ENCODE assay signal across 8 mouse cellular contexts in the genomic region with DNA sequence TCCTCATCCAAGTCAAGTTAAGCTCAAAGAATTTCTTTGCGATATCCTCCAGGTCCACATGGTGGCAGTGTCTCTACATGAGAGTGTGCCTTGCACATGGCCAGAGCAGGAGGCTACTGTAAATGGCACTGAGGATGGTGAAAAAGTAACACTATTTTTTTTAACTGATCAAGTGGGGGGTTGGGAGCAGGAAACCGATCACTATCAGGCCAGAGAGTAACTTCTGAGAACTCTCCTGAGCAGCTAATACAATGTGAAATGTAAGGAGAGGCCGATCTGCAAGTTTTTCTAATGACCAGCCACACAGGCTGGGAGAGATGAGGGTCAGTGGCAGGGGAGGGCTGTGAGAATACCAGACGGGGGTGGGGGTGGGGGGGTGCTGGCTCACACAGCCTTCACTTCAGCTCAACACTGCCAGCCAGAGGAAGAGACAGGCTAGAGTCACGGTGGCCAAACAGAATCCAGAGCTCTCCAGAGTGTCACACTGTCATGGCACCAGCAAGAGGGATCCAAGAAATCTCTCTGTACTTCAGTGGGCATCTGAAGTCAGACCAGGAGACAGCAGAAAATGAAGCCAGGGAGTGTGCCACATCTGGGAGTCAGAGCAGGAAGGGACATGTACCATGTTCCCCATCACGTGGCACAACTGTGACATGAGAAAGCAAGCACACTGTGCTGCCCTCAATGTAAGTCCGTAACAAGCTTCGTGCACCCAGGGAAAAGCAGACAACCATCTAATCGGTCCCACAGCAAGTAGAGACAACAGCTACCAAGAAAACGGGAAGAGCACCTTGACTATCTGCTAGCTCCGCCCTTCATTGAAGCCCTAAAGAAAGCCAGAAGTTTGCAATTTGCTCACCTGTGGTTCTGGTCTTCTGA.
DNase-seq lines count a peak whose midpoint lies in the region; ATAC-seq and TF ChIP-seq lines count a peak whose summit lies in the region.

No protein-coding gene starts in this region.

- TF ChIP-seq CTCF in liver, adult 2 months (IDR thresholded peaks at IDR 0.05; ENCODE audit: low read depth, low read length): peak; percentile 76

- no peak overlapping the region for H3K4me3 ChIP-seq in embryonic facial prominence, embryonic 11.5 days (ENCODE audit: low read depth, low read length)
- H3K4me3 ChIP-seq in heart, embryonic 11.5 days (ENCODE audit: low read depth, low read length): no peak overlapping the region
- H3K4me3 ChIP-seq in kidney, embryonic 14.5 days (ENCODE audit: low read length): no peak overlapping the region
- no peak overlapping the region for H3K4me3 ChIP-seq in liver, adult 2 months (ENCODE audit: insufficient read depth, low read depth, low read length)

- H3K4me2 ChIP-seq in embryonic facial prominence, embryonic 11.5 days (ENCODE audit: low read depth, low read length): no peak overlapping the region
- H3K4me2 ChIP-seq in heart, embryonic 11.5 days: peak overlapping the region; percentile 35
- no peak overlapping the region for H3K4me2 ChIP-seq in kidney, embryonic 14.5 days (replicated peaks; ENCODE audit: low read depth, low read length)

- no peaks in the 10 kb centered on the region for H3K4me1 ChIP-seq in embryonic facial prominence, embryonic 11.5 days (ENCODE audit: control insufficient read depth, insufficient read depth, low read length)
- H3K4me1 ChIP-seq in heart, embryonic 11.5 days (ENCODE audit: control insufficient read depth, insufficient read depth, low read length): peaks cover 12% of the 10 kb centered on the region
- peaks cover 10% of the 10 kb centered on the region; the same call in 1 of the 2 replicates for H3K4me1 ChIP-seq in kidney, embryonic 14.5 days (ENCODE audit: control insufficient read depth, insufficient read depth, low read length)
- H3K4me1 ChIP-seq in liver, adult 2 months (ENCODE audit: control insufficient read depth, insufficient read depth, low read length): peaks cover 27% of the 10 kb centered on the region

- peak; percentile 86 for DNase-seq in CD4-positive, CD25-positive, alpha-beta regulatory T cell, adult 2 months (ENCODE audit: low read depth, low spot score)
- DNase-seq in adrenal gland, postnatal 25 days: peak; percentile 55
- DNase-seq in embryonic facial prominence, embryonic 11.5 days (ENCODE audit: low spot score): peak; percentile 86
- peak; percentile 71 for DNase-seq in liver, adult 2 months (ENCODE audit: extremely low read depth, low read depth, low spot score)
- DNase-seq in natural killer cell, adult 2 months (ENCODE audit: low spot score in 2 of 2): peak; percentile 62
- peak; percentile 82 for DNase-seq in testis, postnatal 10 days (ENCODE audit: low spot score)

- H3K9me3 ChIP-seq in embryonic facial prominence, embryonic 11.5 days (replicated peaks; ENCODE audit: control insufficient read depth, low read length): no peaks in the 10 kb centered on the region
- no peaks in the 10 kb centered on the region for H3K9me3 ChIP-seq in heart, embryonic 11.5 days (replicated peaks; ENCODE audit: control insufficient read depth, low read length)
- H3K9me3 ChIP-seq in kidney, embryonic 14.5 days (ENCODE audit: control insufficient read depth, low read length): no peaks in the 10 kb centered on the region

- TF ChIP-seq POLR2A in liver, adult 2 months (IDR thresholded peaks at IDR 0.05; ENCODE audit: extremely low read depth, insufficient read depth, low read length): no peak

- H3K79me2 ChIP-seq in liver, adult 2 months (ENCODE audit: control insufficient read depth, insufficient read depth, low read length): peaks cover 30% of the 10 kb centered on the region

- no peak overlapping the region for H3K9ac ChIP-seq in embryonic facial prominence, embryonic 11.5 days (replicated peaks; ENCODE audit: low read length)
- H3K9ac ChIP-seq in heart, embryonic 11.5 days (ENCODE audit: low read depth, low read length): no peak overlapping the region
- H3K9ac ChIP-seq in kidney, embryonic 14.5 days (ENCODE audit: low read depth, low read length): no peak overlapping the region
- H3K9ac ChIP-seq in liver, adult 2 months (ENCODE audit: low read depth, low read length): peak overlapping the region; percentile 12; the same call in 1 of the 2 replicates

- ATAC-seq in embryonic facial prominence, embryonic 11.5 days (replicated peaks; ENCODE audit: insufficient number of reproducible peaks, low FRiP score, low TSS enrichment, low read depth): peak; percentile 60; the same call in 1 of the 2 replicates
- peak; percentile 43; the same call in 1 of the 2 replicates for ATAC-seq in heart, embryonic 11.5 days (replicated peaks; ENCODE audit: insufficient number of reproducible peaks, low FRiP score, low TSS enrichment)
- peak; percentile 82 for ATAC-seq in kidney, embryonic 14.5 days (ENCODE audit: low FRiP score, low TSS enrichment)

- no peak overlapping the region for H3K27ac ChIP-seq in embryonic facial prominence, embryonic 11.5 days (replicated peaks; ENCODE audit: low read depth, low read length)
- no peak overlapping the region for H3K27ac ChIP-seq in heart, embryonic 11.5 days (ENCODE audit: low read depth, low read length)
- no peak overlapping the region for H3K27ac ChIP-seq in kidney, embryonic 14.5 days (ENCODE audit: low read depth, low read length)
- peak overlapping the region; percentile 11 for H3K27ac ChIP-seq in liver, adult 2 months (replicated peaks; ENCODE audit: insufficient read depth, low read depth, low read length)

- WGBS in embryonic facial prominence, embryonic 11.5 days: 43% methylated on average over 11 of the region's 11 CpGs
- WGBS in heart, embryonic 11.5 days (ENCODE audit: insufficient replicate concordance): 30% methylated on average over 11 of the region's 11 CpGs
- 39% methylated on average over 11 of the region's 11 CpGs for WGBS in kidney, embryonic 14.5 days
- WGBS in liver, adult 2 months: 46% methylated on average over 11 of the region's 11 CpGs

- H3K36me3 ChIP-seq in embryonic facial prominence, embryonic 11.5 days (replicated peaks; ENCODE audit: control insufficient read depth, insufficient read depth, low read depth, low read length): no peaks in the 10 kb centered on the region
- no peaks in the 10 kb centered on the region for H3K36me3 ChIP-seq in heart, embryonic 11.5 days (ENCODE audit: control insufficient read depth, insufficient read depth, low read length)
- H3K36me3 ChIP-seq in kidney, embryonic 14.5 days (ENCODE audit: control insufficient read depth, insufficient read depth, low read length): no peaks in the 10 kb centered on the region
- no peaks in the 10 kb centered on the region for H3K36me3 ChIP-seq in liver, adult 2 months (ENCODE audit: control insufficient read depth, insufficient read depth, low read length)

- H3K27me3 ChIP-seq in embryonic facial prominence, embryonic 11.5 days (ENCODE audit: control insufficient read depth, insufficient read depth, low read length): no peaks in the 10 kb centered on the region
- H3K27me3 ChIP-seq in heart, embryonic 11.5 days (ENCODE audit: control insufficient read depth, insufficient read depth, low read length): no peaks in the 10 kb centered on the region
- H3K27me3 ChIP-seq in kidney, embryonic 14.5 days (ENCODE audit: control insufficient read depth, insufficient read depth, low read length): no peaks in the 10 kb centered on the region
- no peaks in the 10 kb centered on the region for H3K27me3 ChIP-seq in liver, adult 2 months (ENCODE audit: control insufficient read depth, insufficient read depth, low read length)
